Mouse (Mus musculus) urinary bladder, postnatal 4 days (tissue): ENCODE results near the gene Gm14085.
A peak's percentile ranks its signal among the peaks of the same experiment; 100 is the strongest.

Experiments
- DNase-seq, 2 experiments: peaks; one replicate each; pipeline ENCODE4 v3.0.0; 2021 to 2022; ENCODE audit warnings: low spot score in 2 of 2

The Gm14085 gene

DNA sequence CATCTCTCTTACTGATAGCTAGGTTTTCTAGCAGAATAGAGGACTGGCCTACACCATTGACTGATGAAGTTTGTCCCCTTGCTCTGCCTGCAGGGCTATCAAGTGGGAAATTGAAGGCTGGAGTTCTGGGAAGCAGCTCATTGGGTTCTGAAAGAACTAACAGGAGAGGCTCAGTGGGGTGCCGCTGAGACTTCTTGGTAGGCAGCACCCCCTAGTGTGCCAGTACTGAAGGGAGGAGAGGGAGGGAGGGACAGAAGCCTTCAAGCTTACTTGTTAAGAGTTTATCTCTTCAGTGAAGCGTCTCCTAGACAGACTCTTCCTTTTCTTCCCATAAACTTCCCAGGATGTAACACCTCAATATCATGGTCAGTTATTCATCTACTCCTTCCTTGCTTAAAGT, 73.6 kb downstream of the Gm14085 start:
- no peak for DNase-seq

DNA sequence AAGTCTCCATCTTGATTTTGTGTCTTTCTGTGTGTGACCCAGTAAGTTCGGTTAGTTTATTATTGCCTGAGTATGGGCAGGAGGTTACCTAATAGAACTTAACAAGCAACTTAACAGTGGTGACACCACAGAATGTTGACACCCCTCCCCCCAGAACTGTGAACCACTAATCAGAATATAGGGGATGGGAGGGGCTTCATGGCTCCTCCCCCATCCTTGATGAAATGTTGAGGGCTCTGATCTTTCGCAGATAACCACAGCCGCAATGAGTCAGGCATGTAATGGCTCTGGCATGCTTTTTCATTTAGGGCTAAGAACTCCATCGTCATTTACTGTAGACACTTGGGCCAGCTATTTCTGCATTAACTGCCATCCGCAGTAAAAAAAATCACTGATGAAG, 76.5 kb downstream of the Gm14085 start:
- no peak for DNase-seq

DNA sequence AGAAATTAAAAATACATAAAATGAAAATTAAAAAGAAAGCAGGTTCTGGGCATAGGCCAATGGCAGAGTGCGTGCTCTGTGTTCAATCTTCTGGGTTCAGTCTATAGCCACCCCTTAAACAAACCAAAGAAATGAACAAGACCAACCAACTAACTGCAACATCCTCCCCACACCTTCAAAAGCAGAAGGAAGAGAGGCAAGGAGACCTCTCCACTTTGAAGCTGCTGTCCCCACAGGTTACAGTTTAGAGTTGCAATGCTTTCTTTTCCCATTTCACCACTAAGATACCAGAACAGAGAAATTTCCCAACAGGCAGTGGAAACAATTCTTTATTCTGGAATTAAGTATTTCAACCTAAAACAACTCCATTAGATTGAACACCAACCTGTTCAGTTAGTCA, 77.5 kb downstream of the Gm14085 start:
- no peak for DNase-seq

DNA sequence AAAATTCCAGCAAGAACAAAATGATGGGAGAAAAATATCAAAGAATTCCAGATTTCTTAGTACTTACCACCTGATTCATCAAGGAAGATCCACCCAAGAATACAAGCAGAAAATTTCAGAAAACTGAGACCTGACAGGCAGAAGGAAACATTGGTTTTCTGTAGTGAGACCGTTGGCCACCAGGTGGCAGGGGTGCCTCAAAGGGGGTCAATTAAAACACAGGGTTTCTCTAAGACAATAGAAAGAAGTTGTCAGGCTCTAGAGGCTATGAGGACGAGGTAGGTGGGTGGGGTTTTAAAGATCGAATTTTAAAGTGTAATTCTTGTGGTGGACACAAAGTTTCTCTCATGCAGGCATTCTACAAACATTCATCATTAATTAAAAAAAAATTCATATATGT, 84.7 kb downstream of the Gm14085 start:
- no peak for DNase-seq

DNA sequence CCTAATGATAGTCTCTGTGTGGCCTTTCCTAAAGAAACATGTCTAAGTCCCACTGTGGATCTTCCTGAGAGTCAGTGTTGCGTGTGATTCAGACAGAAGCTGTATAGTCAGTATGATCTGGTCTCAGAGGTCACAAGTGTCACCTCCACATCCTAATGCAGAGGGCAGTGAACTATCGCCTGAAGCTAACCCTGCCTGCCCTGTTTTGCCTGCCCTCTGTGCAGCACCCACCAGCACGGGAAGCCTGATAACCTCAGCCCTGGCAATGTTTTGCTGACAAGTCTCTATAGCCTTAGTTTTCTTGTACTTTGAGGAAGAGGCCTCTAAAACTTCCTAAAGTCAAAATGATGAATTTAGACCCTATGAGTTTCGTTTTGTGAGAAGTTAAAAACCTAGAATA, 85.7 kb downstream of the Gm14085 start:
- DNase-seq = no peak

DNA sequence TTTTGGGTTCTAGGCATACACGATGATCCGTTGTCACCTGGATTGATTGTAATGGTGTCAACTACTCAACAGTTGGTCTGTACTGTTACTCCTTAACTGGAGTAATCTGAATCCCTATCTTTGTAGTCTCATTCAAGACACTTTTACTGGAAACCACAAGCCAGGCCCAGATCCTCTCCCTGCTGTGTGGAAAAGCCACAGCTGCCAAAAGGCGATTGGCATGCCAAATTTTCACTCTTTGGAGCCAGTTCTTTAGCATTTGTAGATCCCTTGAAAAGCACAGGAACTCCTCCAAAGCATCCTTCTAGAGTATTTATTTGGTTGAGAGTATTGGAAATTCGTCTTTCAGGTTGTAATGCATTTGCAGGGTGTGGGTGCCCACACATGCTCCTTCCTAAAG, 86.6 kb downstream of the Gm14085 start:
- no peak for DNase-seq

DNA sequence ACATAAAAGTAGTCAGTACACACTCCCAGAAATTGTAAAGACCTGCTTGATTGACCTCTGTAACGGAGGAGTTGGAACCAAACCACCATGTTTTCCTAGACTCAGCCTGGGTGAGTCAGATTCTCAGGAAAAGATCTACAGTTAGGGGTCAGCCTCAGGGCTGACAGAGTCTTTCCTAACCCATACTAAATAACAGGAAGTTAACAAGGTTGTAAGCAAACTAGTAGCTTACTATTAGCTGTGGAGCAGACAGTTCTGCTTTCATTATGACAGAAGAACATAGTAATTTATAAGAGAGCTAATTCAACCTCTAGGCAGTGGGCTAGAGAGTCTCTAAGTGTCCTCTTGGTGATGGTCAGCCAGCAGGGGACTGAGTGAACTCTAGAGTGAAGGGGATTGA, 87.7 kb downstream of the Gm14085 start:
- DNase-seq = no peak

DNA sequence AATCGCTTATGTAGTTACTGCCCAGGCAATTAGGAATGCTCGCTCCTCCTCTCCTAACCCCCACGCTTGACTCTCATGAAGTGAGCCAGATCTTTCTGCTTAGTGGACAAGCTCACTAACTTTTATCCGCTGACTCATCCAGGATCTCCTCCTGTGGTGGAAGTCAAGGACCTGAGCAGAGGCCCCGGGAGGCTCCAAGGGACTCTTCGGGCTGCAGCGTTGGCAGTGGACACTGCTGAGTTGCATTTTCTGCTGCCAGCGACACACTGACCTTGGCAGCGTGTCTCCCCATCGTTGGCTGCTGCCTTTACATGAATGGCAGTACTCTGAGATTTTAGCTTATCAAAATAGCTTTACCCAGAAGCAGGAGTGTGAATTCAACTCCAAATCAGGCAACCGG, 90.7 kb downstream of the Gm14085 start:
- DNase-seq = peak in 1 of 2 experiments; percentile 34

DNA sequence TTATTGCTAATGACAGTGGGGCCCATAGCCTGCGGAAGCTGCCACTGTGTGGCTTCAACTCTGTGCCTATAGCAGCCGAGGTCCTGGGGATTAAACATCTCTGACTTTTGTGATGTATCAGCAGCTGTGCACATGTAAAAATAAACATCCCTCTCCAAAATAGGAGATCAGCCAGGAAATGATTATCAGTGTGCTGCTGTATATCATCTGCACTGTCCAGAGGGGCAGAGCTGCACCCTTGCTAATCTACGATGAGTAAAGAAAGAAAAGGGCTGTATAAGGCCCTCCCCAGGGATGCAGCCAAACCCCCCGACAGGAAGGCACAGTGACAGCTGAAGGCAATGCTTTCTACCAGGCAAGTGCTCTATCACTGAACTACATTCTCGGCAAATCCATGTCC, 91.6 kb downstream of the Gm14085 start:
- no peak for DNase-seq

DNA sequence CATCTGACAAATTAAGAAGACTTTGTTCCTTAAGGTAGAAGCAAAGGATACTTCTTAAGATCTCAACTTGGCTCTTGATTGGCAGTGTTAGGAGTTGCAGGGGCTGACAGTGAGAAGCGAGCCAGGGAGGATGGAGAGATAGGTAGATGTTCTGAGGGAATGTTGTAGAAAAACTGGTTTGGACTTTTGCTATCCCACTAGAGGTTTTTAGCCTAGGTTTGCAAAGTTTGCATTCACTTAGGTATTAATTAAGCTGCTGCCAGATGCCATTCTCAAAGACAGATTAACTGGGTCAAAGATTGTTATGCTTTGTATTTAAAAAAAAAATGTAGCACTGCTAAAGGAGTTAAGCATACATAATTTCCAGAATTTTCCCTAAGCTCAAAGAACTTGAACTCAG, 92.6 kb downstream of the Gm14085 start:
- DNase-seq = no peak
